Mouse (Mus musculus): ENCODE measurements around the gene Ncs1. TPM values are rescaled to one million over a fixed set of nuclear protein-coding genes. Genes with fewer than 3 reads are reported as not detected.

Ncs1 gene
- polyA plus RNA-seq, 1 experiment from 2014 or later, result 33.7 TPM

DNA sequence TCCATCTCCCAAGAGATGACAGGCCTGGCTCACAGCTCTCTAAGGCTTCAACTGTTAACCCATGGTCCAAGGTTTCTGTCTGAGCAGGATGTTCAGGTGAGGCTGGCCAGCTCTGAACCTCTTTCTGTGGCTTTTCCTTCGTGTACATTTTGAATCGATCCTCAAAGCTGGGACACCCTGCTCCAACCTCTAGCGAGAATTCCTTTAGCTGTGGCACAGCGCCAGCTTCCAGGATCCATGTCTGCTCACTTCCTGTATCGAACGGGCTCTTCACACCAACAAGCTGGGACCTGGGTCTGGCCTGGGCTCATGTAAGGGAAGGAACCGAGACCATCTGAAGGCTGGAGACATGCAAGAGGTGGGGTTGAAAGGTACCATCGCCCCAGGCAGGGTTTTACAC lies 1.4 kb upstream of the Ncs1 start:
- no peak overlapping the region for H3K27ac ChIP-seq
- H3K4me3 ChIP-seq, result no peak overlapping the region
- no peaks in the 10 kb centered on the region for H3K36me3 ChIP-seq
- H3K4me2 ChIP-seq, result no peak overlapping the region
- ATAC-seq (replicated peaks; ENCODE audit: insufficient number of reproducible peaks, insufficient read depth, low FRiP score, low read depth), result no peak
- WGBS, result 52% methylated on average over 8 of the region's 8 CpGs
- no peaks in the 10 kb centered on the region for H3K9me3 ChIP-seq (replicated peaks)
- no peak overlapping the region for H3K9ac ChIP-seq
- peaks cover 4% of the 10 kb centered on the region; the same call in 1 of the 2 replicates for H3K27me3 ChIP-seq
- H3K4me1 ChIP-seq (replicated peaks), result peaks cover 47% of the 10 kb centered on the region

DNA sequence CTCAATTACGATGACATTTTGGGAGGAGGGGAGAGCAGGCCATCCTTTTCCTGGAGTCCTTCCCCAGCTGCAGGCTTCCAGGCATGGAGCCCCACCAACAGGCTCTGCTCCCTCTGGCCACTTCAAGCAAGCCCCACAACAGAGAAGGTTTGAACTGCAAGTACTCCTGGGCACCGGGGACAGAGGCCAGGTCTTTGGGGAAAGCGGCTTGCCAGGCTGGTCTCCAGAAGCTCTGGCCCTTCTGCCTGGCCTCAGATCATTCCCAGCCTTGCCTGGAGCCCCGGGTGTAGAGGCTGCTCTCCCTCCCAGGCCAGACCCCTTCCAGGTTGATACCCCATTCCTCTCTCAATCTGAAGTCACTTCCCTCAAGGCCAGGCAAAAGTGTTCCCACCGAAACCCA lies 572 bp upstream of the Ncs1 start:
- no peaks in the 10 kb centered on the region for H3K36me3 ChIP-seq
- no peak for ATAC-seq (replicated peaks; ENCODE audit: insufficient number of reproducible peaks, insufficient read depth, low FRiP score, low read depth)
- WGBS, result 16% methylated on average over 5 of the region's 5 CpGs
- peak overlapping the region; percentile 95 for H3K4me2 ChIP-seq
- no peaks in the 10 kb centered on the region for H3K9me3 ChIP-seq (replicated peaks)
- peaks cover 53% of the 10 kb centered on the region for H3K4me1 ChIP-seq (replicated peaks)
- peak overlapping the region; percentile 85 for H3K27ac ChIP-seq
- H3K27me3 ChIP-seq, result peaks cover 4% of the 10 kb centered on the region; the same call in 1 of the 2 replicates
- H3K4me3 ChIP-seq, result peak overlapping the region; percentile 86
- H3K9ac ChIP-seq, result peak overlapping the region; percentile 93

DNA sequence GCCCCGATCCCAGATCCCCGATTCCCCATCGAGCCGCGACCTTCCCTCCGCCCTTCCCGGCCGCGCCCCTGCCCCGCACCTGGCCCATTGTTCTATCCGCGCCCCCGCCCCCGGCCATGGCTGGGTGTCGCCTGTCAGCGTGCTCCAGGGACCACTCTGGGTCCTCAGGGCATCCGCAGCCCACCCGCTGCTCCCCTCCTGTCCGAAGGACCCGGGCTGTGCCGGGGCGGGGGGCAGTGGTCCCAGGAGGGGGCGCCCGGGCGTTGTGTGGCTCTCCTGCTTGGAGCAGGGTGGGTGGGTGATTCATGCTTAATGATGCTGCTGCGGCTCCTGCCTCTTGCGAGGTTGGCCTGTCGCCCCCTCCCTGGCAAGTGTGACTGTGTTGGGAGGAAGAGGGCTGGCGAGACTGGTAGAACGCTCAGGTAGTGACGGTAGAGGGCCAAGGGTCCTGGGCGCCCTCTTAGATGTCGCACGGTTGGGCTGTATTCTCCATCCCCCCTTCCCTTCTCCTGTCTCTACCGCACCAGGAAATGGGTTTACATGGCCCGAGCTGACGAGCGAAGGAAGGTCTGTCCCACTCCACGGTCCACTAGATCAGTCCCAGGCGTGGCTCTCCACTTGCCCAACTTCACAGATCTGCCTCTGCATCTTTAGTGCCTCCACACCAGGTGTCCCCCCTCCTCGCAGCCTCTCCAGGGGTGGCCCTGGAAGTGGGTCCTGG lies 788 bp downstream of the Ncs1 start:
- peaks cover 67% of the 10 kb centered on the region for H3K4me1 ChIP-seq (replicated peaks)
- H3K9ac ChIP-seq, result peak overlapping the region; percentile 93
- peaks cover 4% of the 10 kb centered on the region; the same call in 1 of the 2 replicates for H3K27me3 ChIP-seq
- peak; percentile 7; the same call in 1 of the 2 replicates for ATAC-seq (replicated peaks; ENCODE audit: insufficient number of reproducible peaks, insufficient read depth, low FRiP score, low read depth)
- H3K4me3 ChIP-seq, result peak overlapping the region; percentile 86
- H3K36me3 ChIP-seq, result no peaks in the 10 kb centered on the region
- WGBS, result 0% methylated on average over 36 of the region's 41 CpGs
- peak overlapping the region; percentile 85 for H3K27ac ChIP-seq
- peak overlapping the region; percentile 95 for H3K4me2 ChIP-seq
- no peaks in the 10 kb centered on the region for H3K9me3 ChIP-seq (replicated peaks)

DNA sequence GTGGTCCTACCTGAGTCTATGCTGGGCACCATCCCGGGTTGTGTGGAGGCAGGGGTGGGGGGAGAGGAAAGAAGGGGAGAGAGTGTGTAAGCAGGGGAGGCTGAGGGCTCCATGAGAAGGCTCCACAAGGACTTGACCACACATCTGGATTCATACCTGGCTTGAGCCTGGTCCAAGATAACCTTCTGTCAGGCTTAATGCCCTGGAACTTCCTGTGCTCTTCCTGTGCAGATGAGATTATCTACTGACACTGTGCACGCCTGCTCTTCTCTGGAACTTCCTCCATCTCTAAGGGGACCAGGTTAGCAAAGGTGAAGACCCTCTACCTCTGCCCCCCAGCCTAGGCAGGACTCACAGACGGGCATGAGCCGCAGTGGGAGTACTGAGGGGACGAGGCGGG lies 3.2 kb downstream of the Ncs1 start:
- 80% methylated on average over 6 of the region's 6 CpGs for WGBS
- H3K4me3 ChIP-seq, result no peak overlapping the region
- H3K27ac ChIP-seq, result no peak overlapping the region
- no peaks in the 10 kb centered on the region for H3K9me3 ChIP-seq (replicated peaks)
- H3K4me2 ChIP-seq, result no peak overlapping the region
- no peak for ATAC-seq (replicated peaks; ENCODE audit: insufficient number of reproducible peaks, insufficient read depth, low FRiP score, low read depth)
- H3K4me1 ChIP-seq (replicated peaks), result peaks cover 61% of the 10 kb centered on the region
- no peaks in the 10 kb centered on the region for H3K36me3 ChIP-seq
- H3K27me3 ChIP-seq, result no peaks in the 10 kb centered on the region
- H3K9ac ChIP-seq, result no peak overlapping the region

DNA sequence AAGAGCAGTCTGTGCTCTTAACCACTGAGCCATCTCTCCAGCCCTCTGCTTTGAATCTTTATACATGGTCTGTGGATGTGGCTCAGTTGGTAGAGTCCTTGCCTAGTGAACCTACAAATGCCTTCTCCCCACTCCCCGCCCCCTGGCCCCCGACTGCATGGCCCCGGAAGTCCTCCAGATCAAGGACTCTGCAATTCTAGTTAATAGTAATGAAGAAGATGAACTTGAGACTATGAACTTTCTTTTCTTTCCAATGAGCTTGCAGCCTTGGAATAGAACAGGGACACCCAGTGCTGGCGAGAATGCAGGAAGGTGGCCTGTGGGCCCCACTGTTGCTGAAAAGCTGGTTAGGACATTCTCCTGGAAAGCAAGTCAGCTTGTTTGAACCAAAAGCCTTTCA lies 6.5 kb downstream of the Ncs1 start:
- no peak overlapping the region for H3K4me3 ChIP-seq
- WGBS, result 92% methylated on average over 4 of the region's 4 CpGs
- H3K9me3 ChIP-seq (replicated peaks), result no peaks in the 10 kb centered on the region
- no peak for ATAC-seq (replicated peaks; ENCODE audit: insufficient number of reproducible peaks, insufficient read depth, low FRiP score, low read depth)
- H3K27ac ChIP-seq, result no peak overlapping the region
- no peaks in the 10 kb centered on the region for H3K27me3 ChIP-seq
- H3K4me2 ChIP-seq, result no peak overlapping the region
- H3K36me3 ChIP-seq, result no peaks in the 10 kb centered on the region
- no peak overlapping the region for H3K9ac ChIP-seq
- H3K4me1 ChIP-seq (replicated peaks), result peaks cover 70% of the 10 kb centered on the region

DNA sequence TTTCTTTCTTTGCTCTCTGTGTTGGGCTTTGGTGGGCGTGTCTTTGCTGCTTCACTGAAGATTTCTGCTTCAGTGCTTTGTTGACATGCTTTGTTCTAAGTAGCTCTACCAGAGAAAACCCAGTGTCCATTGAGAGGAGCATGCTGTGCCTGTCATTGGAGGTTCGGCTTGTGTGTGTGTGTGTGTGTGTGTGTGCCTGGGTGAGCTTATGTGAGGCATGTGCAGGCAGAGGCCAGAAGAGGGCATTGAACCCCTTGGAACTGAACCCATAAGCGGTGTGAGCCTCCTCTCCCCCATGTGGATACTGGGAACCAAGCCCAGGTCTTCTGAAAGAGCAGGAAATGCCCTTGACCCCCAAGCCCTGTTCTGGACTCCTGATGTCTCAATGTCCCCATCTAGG lies 7.8 kb downstream of the Ncs1 start:
- Histone ChIP-seq H3K9me3 (replicated peaks) (no peaks in the 10 kb centered on the region), H3K4me3 (no peak overlapping the region), H3K27me3 (no peaks in the 10 kb centered on the region), H3K4me2 (no peak overlapping the region), H3K9ac (no peak overlapping the region), H3K27ac (peak overlapping the region; percentile 2; the same call in 1 of the 2 replicates), H3K4me1 (replicated peaks) (peaks cover 70% of the 10 kb centered on the region), H3K36me3 (no peaks in the 10 kb centered on the region)
- ATAC-seq (replicated peaks; ENCODE audit: insufficient number of reproducible peaks, insufficient read depth, low FRiP score, low read depth), result no peak
- WGBS, result 88% methylated on average over 3 of the region's 3 CpGs

DNA sequence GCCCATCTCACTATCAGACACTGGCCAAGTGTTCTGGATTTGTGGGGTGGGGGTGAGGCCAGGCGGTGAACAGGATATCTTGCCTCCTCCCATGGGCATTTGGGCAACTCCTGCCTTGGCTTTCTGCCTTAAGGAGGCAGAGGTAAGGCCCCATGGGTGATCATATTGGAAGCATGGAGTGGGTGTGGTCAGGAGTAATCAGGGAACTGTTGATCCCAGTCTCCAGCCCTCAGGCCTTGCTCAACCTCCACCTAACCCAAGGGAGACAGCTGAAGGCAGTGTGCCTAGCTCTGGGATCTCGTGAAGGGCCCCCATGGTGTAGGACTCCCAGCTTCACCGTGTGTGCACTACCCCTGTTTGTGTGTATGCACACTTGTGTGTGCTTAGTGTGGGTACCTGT lies 9.2 kb downstream of the Ncs1 start:
- WGBS, result 90% methylated on average over 3 of the region's 3 CpGs
- no peaks in the 10 kb centered on the region for H3K36me3 ChIP-seq
- peak overlapping the region; percentile 93 for H3K27ac ChIP-seq
- ATAC-seq (replicated peaks; ENCODE audit: insufficient number of reproducible peaks, insufficient read depth, low FRiP score, low read depth), result no peak
- H3K9ac ChIP-seq, result no peak overlapping the region
- peaks cover 71% of the 10 kb centered on the region for H3K4me1 ChIP-seq (replicated peaks)
- H3K4me2 ChIP-seq, result no peak overlapping the region
- H3K27me3 ChIP-seq, result no peaks in the 10 kb centered on the region
- H3K4me3 ChIP-seq, result no peak overlapping the region
- no peaks in the 10 kb centered on the region for H3K9me3 ChIP-seq (replicated peaks)

DNA sequence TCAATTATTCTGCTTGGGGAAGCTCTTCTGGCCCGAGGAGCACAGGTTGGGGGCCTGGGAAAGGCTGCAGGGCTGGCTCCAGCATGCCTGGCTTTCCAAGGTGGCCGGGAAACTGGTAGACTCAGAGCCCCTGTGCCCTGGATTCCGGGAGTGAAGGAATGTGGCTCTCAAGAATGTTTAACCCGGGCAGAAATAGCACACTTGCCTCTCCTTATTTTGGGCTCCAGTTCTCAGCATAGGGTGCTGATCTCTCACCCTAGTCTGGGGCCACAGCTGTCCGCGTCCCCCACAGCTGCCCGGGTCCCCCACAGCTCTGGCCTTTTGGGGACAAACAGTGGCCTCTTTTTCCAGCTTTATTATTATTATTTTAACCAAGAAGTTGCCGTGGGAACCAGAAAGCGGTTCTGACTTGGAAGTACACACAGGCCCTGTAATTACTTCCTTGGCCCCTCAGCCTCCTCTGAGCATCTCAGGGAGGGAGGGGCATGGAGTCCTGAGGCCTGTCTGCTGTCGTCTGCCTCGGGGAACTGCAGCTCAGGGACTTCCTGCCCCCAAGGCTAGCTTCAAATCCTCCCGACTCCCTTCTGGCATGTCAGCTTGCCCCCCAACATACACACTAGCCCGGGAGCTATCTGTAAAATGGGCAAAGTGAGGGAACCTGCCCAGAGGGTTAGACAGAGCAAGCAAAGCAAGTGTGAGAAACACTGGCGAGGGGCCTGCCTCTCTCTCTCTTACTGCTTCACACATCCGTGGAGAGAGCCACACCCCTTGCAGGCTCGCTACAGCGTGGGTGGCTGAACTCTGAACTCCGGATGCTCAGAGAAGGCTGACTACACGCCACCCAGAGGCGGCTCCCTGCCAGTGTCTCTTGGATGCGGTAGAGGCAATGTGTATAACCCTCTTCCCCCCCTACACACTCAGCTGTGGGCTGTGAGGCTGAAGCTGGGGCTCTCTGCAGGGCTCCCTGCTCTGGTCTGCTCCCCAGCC lies 10.6 kb downstream of the Ncs1 start:
- no peaks in the 10 kb centered on the region for H3K9me3 ChIP-seq (replicated peaks)
- peak overlapping the region; percentile 55 for H3K4me2 ChIP-seq
- no peaks in the 10 kb centered on the region for H3K27me3 ChIP-seq
- peak overlapping the region; percentile 10; the same call in 1 of the 2 replicates for H3K4me3 ChIP-seq
- no peaks in the 10 kb centered on the region for H3K36me3 ChIP-seq
- ATAC-seq (replicated peaks; ENCODE audit: insufficient number of reproducible peaks, insufficient read depth, low FRiP score, low read depth), result peak; percentile 56
- H3K27ac ChIP-seq, result peak overlapping the region; percentile 93
- peak overlapping the region; percentile 65 for H3K9ac ChIP-seq
- 11% methylated on average over 21 of the region's 21 CpGs for WGBS
- H3K4me1 ChIP-seq (replicated peaks), result peaks cover 71% of the 10 kb centered on the region

DNA sequence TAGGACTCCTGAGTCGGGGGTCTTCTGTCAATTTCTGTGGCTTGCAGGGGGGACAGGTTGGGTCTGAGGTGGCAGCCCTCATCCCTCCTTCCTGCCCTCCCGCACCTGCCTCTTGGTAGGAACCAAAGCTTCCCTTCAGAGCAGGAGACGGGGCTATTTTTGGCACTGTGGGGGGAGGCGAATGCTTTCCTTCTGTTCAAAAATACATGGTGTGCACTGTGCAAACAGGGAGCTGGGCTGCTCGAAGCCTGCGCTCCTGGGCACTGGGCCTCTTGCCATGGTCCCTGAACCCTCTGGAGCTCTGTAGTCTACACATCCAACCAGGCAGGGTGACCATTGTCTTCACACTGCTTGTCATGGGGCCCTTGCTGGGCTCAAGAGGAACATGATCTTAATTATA lies 11.5 kb downstream of the Ncs1 start:
- 24% methylated on average over 6 of the region's 6 CpGs for whole genome bisulfite sequencing
- peak overlapping the region; percentile 55 for H3K4me2 ChIP-seq
- H3K27ac ChIP-seq, result peak overlapping the region; percentile 93
- H3K9ac ChIP-seq, result peak overlapping the region; percentile 65; the same call in 1 of the 2 replicates
- peaks cover 71% of the 10 kb centered on the region for H3K4me1 ChIP-seq (replicated peaks)
- peak overlapping the region; percentile 10; the same call in 1 of the 2 replicates for H3K4me3 ChIP-seq
- peak; percentile 37 for ATAC-seq (replicated peaks; ENCODE audit: insufficient number of reproducible peaks, insufficient read depth, low FRiP score, low read depth)
- H3K27me3 ChIP-seq, result no peaks in the 10 kb centered on the region
- H3K9me3 ChIP-seq (replicated peaks), result no peaks in the 10 kb centered on the region
- no peaks in the 10 kb centered on the region for H3K36me3 ChIP-seq

DNA sequence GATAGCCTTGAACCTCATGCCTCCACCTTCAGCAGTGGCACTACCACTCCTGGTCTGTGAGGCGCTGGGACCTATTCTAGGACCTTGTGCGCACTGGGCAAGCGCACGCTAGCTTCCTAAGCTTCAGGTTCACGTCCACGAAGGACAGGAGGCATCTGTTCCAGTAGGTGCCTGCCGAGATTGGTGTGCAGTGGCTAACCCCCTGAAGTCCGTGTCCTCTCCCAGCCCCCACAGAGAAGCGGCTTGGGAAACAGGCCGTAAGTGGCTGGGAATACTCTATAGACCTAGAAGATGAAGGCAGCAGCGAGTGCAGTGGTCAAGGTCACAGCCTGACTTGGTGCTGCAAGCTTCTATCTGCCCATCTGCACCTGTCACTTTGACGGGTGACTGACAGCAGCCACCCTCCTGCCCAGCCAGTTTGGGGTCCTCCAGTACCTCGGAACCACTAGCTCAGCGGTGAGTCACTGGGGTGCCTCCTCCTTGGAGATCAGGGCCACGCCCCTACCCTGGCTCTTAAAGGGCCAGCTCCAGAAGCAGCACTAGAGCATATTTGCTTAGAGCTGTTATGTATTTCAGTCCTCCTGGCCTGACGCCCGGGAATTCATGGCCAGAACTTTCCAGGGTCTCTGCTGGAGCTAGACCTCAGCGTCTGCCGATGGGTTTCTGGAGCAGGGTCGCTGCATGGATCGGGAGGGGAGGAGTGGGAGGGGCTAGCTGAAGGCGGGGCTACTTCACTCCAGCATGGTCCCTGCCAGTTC lies 13.2 kb downstream of the Ncs1 start:
- Histone ChIP-seq H3K36me3 (no peaks in the 10 kb centered on the region), H3K27ac (peak overlapping the region; percentile 93), H3K4me3 (peak overlapping the region; percentile 56), H3K9me3 (replicated peaks) (no peaks in the 10 kb centered on the region), H3K27me3 (no peaks in the 10 kb centered on the region), H3K4me2 (peak overlapping the region; percentile 88), H3K4me1 (replicated peaks) (peaks cover 88% of the 10 kb centered on the region), H3K9ac (peak overlapping the region; percentile 65)
- peak; percentile 65 for ATAC-seq (replicated peaks; ENCODE audit: insufficient number of reproducible peaks, insufficient read depth, low FRiP score, low read depth)
- WGBS, result 12% methylated on average over 22 of the region's 22 CpGs
